Mouse (Mus musculus): ENCODE data around the gene Larp1b.

DNA sequence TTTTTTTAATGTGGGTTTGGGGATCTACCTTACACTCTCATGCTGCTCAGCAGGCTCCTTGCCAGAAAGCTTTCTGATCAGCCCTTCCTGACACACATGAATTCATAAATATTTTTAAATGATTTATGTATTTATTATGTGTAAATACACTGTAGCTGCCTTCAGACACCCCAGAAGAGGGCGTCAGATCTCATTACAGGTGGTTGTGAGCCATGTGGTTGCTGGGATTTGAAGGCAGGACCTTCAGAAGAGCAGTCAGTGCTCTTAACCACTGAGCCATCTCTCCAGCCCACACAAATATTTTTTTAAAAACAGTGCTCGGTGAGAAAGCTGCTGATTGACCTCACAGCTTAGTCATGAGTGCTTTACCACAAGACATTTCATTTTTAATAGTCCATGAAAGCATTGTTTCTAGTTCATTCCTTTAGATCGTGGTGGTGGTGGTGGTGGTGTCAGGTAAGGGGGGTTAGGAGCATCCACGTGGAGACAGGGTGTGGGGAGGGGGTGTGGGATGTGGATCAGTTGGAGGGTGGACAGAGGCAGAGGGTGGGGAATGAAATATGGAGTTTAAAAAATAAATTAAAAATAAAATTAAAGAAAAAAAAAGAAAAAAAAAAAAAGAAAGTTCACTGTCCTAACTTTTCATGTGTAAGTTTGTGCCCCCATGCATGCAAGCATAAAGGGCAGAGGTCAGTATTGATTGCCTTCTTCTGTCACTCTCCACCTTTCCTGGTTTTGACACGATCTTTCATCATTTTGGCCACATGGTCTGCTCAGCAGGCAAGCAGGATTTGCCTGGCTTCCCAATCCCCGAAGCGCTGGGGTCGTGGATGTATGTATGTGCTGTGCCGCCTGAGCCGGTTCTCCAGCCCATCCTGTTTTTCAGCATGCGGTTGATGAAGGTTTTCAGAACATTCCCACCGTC is 81.9 kb downstream of the Larp1b start:
- TF ChIP-seq CTCF (IDR thresholded peaks at IDR 0.05; ENCODE audit: control insufficient read depth, insufficient read depth, insufficient read length), result no peak
- TF ChIP-seq MAX (IDR thresholded peaks at IDR 0.05), result no peak
- TF ChIP-seq USF1 (IDR thresholded peaks at IDR 0.05; ENCODE audit: low read depth), result no peak
- no peak for TF ChIP-seq MYOD1 (IDR thresholded peaks at IDR 0.05; ENCODE audit: control insufficient read depth, insufficient read length, low read depth)

Data from C2C12 (cell line).